Mouse (Mus musculus) heart, embryonic 14.5 days (tissue): ENCODE data around the gene Msx2. TPM values are rescaled to one million over a fixed set of nuclear protein-coding genes. Genes with fewer than 3 reads are reported as not detected.

Experiments used
- ATAC-seq: fragments of 200-750 bp; cut with Nextera tagmentation; 2 replicates; pipeline ENCODE4 v1.8.0; 2017; ENCODE audit warnings: low read depth, moderate TSS enrichment; ENCODE audit not compliant: insufficient number of reproducible peaks, insufficient read depth, low FRiP score
- H3K27ac ChIP-seq, 2 experiments: fragments of 200-500 bp in 1 of 2; fragments of 300-500 bp in 1 of 2; sonication (generic) in 1 of 2; replicated peaks in 1 of 2; 2 replicates each; pipeline ENCODE4 v1.5.1; 2012 to 2014; ENCODE audit warnings: low read depth in 2 of 2, low read length in 2 of 2, control low read depth in 1 of 2, mild to moderate bottlenecking in 1 of 2, mixed read lengths in 1 of 2; ENCODE audit not compliant: control insufficient read depth in 1 of 2, insufficient read depth in 1 of 2
- H3K27me3 ChIP-seq: fragments of 300-500 bp; sonication (generic); 2 replicates; pipeline ENCODE4 v1.6.1; 2014; ENCODE audit warnings: mild to moderate bottlenecking, low read length, control low read depth; ENCODE audit not compliant: control insufficient read depth, insufficient read depth
- H3K36me3 ChIP-seq: fragments of 300-500 bp; sonication (generic); 2 replicates; pipeline ENCODE4 v1.6.1; 2014; ENCODE audit warnings: mild to moderate bottlenecking, control low read depth, low read length, mixed read lengths; ENCODE audit not compliant: control insufficient read depth, insufficient read depth
- H3K4me1 ChIP-seq, 2 experiments: fragments of 200-500 bp in 1 of 2; fragments of 300-500 bp in 1 of 2; sonication (generic) in 1 of 2; 2 replicates each; pipeline ENCODE4 v1.6.1; 2012 to 2014; ENCODE audit warnings: low read length in 2 of 2, control low read depth in 1 of 2, mixed read lengths in 1 of 2; ENCODE audit not compliant: control insufficient read depth in 2 of 2, insufficient read depth in 2 of 2
- H3K4me2 ChIP-seq: fragments of 300-500 bp; sonication (generic); 2 replicates; pipeline ENCODE4 v1.6.1; 2014; ENCODE audit warnings: mild to moderate bottlenecking, low read length
- H3K4me3 ChIP-seq, 2 experiments: fragments of 200-500 bp in 1 of 2; fragments of 300-500 bp in 1 of 2; sonication (generic) in 1 of 2; 2 replicates each; pipeline ENCODE4 v1.5.1; 2012 to 2014; ENCODE audit warnings: low read length in 2 of 2, mild to moderate bottlenecking in 2 of 2, control low read depth in 1 of 2, low read depth in 1 of 2, moderate library complexity in 1 of 2; ENCODE audit not compliant: control insufficient read depth in 1 of 2, insufficient read depth in 1 of 2
- H3K9ac ChIP-seq: fragments of 300-500 bp; sonication (generic); 2 replicates; pipeline ENCODE4 v1.6.1; 2014; ENCODE audit warnings: mild to moderate bottlenecking, low read length
- H3K9me3 ChIP-seq: fragments of 300-500 bp; sonication (generic); 2 replicates; pipeline ENCODE4 v1.6.1; 2016; ENCODE audit warnings: low read length, control low read depth; ENCODE audit not compliant: control insufficient read depth
- WGBS: fragments of 180-500 bp; shearing (Covaris S2); extraction: QIAGEN DNeasy Blood & Tissue Kit; methylation state at CpG from one replicate; pipeline ENCODE4 v1.1.7; 2014; 5-methylcytosine and 5-hydroxymethylcytosine counted together
- polyA plus RNA-seq: library from polyadenylated mRNA; unstranded; fragments of >200 nt; fragmentation: Nextera tagmentation; extraction: Ambion mirVana; gene quantifications from 2 replicates; pipeline ENCODE4 v1.2.1, GENCODE M21; 2014

The Msx2 gene
- polyA plus RNA-seq, 1 experiment from 2014 or later: 2.8 TPM

DNA sequence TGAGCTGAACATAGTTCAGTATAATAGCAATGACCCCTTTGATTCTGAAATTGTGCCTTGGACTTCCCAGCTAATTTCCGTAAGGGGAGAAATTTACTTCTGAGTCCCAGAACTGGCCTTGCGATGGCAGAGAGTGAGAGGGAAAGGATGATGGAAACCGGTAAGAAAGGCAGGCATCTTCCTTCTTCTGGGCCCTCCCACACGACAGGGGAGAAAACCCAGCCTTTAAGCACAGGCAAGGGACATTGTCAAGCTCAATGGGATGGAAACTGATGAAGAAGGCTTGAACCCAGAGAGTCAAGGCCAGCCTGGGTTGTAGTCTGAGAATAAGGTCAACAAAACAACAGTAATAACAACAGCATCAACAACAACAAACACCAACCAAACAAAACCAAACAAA lies 14.1 kb downstream of the Msx2 start:
- Histone ChIP-seq H3K4me3 (no peak overlapping the region), H3K9me3 (no peaks in the 10 kb centered on the region), H3K36me3 (no peaks in the 10 kb centered on the region), H3K9ac (no peak overlapping the region), H3K27ac (no peak overlapping the region), H3K27me3 (peaks cover 52% of the 10 kb centered on the region), H3K4me2 (no peak overlapping the region), H3K4me1 (peaks cover 5 to 17% of the 10 kb centered on the region in 2 experiments; a peak in 3 of 4 replicates)
- ATAC-seq: no peak
- WGBS: 67% methylated on average over 4 of the region's 4 CpGs

DNA sequence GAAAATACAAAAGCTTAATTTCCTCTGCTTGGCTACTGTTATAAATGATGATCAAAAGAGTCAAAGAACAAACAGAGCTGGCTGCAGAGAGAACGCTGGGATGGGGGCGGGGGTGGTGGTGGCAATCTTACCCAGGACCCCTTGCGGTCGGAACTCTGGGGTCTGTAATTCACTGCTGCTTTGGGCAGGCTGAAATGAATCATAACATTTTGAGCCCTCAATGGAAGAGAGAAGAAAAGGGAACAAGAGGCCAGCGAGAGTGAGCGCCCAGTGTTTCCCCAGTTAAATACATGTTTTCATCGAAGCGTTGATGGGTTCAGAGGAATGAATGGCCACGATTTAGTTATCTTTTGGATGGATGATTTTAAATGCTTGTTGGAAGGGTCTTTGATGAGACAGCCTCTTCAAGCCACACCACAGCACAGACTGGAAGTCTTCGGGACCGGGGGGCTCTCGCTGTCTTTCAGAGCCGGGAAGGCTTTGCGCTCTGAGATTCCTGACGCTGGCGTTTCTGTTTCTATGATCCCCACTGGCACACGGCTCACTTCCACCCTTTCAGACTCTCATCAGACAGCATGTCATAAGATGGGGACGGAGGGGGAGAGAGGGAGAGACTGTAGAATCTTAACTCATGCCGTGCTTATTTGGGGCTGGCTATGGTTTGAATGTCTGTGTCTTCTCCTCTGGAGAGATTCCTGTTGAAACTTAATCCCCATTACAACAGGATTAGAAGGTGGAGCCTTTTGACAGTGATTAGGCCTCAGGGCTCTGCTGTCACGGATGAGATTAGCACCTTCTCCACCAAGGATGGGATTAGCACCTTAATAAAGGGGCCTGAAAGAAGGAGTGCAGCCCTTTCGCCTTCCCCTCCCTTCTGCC lies 17.8 kb downstream of the Msx2 start:
- Histone ChIP-seq H3K9ac (peak overlapping the region; percentile 60), H3K27me3 (peaks cover 27% of the 10 kb centered on the region), H3K4me2 (peak overlapping the region; percentile 77), H3K36me3 (no peaks in the 10 kb centered on the region), H3K4me1 (peaks cover 2 to 5% of the 10 kb centered on the region in 2 experiments; a peak in 2 of 4 replicates), H3K9me3 (no peaks in the 10 kb centered on the region), H3K27ac (peak overlapping the region in 1 of 2 experiments; percentile 16; a peak in 1 of 4 replicates), H3K4me3 (peak overlapping the region; percentile 39 to 40)
- no peak for ATAC-seq
- WGBS: 5% methylated on average over 21 of the region's 21 CpGs

DNA sequence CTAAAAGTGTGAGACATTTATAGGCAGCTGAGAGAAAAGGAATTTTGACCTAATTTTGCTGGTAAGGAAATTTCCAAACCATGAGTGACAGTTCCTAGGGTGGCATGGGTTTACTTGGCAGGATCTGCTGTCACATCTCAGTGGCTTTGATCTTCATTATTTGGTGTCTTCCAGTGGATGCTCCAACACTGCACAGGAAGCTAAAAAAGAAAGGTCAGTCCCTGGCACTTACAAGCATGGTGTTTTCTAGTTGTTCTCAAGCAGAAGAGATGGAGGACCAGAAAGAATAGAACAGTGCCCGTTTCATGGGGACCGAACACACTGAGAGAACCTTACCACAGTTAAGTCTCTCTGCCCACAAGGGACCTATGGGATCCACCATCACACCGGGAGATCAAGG lies 18.9 kb downstream of the Msx2 start:
- H3K27ac ChIP-seq: no peak overlapping the region
- H3K4me3 ChIP-seq: no peak overlapping the region
- H3K27me3 ChIP-seq: peaks cover 24% of the 10 kb centered on the region
- H3K9me3 ChIP-seq: no peaks in the 10 kb centered on the region
- no peak overlapping the region for H3K9ac ChIP-seq
- WGBS: 82% methylated on average over 3 of the region's 3 CpGs
- no peaks in the 10 kb centered on the region for H3K36me3 ChIP-seq
- no peak for ATAC-seq
- H3K4me1 ChIP-seq: peaks cover 2 to 5% of the 10 kb centered on the region in 2 experiments; a peak in 2 of 4 replicates
- no peak overlapping the region for H3K4me2 ChIP-seq

DNA sequence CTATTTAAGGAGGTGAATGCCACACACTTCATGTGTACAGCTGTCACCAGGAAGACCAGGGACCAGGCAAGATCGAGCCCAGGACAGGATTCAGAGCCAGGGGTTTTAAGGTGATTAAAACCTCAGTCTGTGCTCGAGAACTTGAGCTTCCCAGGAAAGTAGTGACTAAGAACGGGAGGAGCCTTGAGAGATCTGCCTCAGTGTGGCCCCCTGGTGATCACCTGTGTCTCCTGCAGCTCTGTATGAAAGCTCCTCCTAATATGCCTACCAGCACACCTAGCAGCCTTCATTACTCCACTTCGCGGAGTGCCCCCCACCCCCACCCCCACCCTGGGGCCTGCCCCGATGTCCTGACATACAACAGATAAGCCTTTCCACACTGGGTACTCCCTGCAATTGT lies 25.3 kb downstream of the Msx2 start:
- Histone ChIP-seq H3K4me3 (no peak overlapping the region), H3K27ac (no peak overlapping the region), H3K4me1 (peaks cover 2 to 3% of the 10 kb centered on the region in 2 experiments; a peak in 3 of 4 replicates), H3K9ac (no peak overlapping the region), H3K4me2 (no peak overlapping the region), H3K36me3 (no peaks in the 10 kb centered on the region), H3K9me3 (no peaks in the 10 kb centered on the region), H3K27me3 (peaks cover 3% of the 10 kb centered on the region; the same call in 1 of the 2 replicates)
- no peak for ATAC-seq
- 8% methylated on average over 6 of the region's 6 CpGs for WGBS

DNA sequence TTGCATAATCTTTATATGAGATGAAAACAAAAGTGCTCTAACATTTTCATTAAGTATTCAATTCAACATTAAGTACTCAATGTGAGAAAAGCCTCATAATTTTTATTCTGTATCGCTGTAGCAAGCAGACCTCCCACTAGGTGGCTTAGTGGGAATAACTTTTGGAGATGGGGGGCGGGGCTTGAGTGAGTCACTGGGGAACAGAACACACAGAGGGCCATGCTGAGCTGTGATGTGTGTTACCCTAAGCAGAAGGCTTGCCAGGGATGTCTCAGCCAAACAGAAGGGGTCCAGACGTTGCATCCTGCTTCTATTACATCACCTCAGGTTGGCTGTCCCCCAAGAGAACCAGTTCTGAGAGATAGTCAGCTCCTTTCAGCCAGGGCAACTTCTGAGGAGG lies 29.3 kb downstream of the Msx2 start:
- Histone ChIP-seq H3K9ac (no peak overlapping the region), H3K9me3 (no peaks in the 10 kb centered on the region), H3K4me1 (peaks cover 8 to 10% of the 10 kb centered on the region in 2 experiments; a peak in 3 of 4 replicates), H3K4me2 (no peak overlapping the region), H3K4me3 (no peak overlapping the region), H3K27ac (no peak overlapping the region), H3K36me3 (no peaks in the 10 kb centered on the region), H3K27me3 (no peaks in the 10 kb centered on the region)
- no peak for ATAC-seq
- 25% methylated on average over 3 of the region's 3 CpGs for WGBS

DNA sequence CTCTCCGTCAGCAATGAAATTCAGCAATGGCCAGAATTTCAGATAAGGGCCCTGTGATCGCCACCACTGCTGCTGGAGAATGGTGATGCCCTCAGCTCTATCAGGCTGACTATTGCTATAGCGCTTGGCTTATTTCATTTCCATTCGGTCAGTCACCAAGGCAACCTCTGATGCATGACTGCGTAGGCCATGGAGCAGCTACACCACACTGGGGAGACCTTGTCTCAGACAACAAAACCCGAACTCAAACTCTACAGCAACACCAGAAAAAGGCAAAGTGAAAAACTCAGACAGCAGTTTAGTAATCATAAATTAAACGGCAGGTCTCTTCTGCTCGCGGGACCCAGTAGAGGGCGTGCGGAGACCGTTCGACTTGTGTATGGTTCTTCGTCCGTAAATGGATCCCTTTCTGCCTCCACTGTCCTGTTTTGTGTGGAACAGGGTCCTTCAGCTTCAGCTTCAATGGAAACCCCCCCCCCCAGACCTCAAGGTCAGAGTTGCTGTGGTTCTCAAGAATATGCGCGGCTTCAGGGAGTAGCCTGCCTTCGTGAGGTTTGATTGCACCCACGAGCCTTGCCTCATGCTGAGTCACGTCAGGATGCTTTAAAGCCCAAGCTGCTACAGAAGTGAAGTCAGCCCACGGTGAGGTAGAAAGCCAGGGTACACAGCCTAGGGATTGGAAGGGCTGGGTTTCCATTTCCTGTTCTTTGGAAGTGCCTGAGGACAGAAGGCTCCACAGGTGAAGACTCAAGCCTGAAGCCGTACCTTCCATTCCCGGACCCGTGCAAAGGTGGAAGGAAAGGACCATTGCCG lies 30.5 kb downstream of the Msx2 start:
- H3K4me2 ChIP-seq: peak overlapping the region; percentile 61
- H3K27ac ChIP-seq: no peak overlapping the region
- WGBS: 30% methylated on average over 25 of the region's 25 CpGs
- H3K4me3 ChIP-seq: peak overlapping the region; percentile 23 to 28; a peak in 3 of 4 replicates
- H3K9me3 ChIP-seq: no peaks in the 10 kb centered on the region
- 0 out of 2 replicates have a peak overlapping the region, but pooled peaks have one; percentile 34 for H3K9ac ChIP-seq
- no peaks in the 10 kb centered on the region for H3K27me3 ChIP-seq
- no peaks in the 10 kb centered on the region for H3K36me3 ChIP-seq
- H3K4me1 ChIP-seq: peaks cover 6 to 10% of the 10 kb centered on the region in 2 experiments; a peak in 3 of 4 replicates
- ATAC-seq: no peak

DNA sequence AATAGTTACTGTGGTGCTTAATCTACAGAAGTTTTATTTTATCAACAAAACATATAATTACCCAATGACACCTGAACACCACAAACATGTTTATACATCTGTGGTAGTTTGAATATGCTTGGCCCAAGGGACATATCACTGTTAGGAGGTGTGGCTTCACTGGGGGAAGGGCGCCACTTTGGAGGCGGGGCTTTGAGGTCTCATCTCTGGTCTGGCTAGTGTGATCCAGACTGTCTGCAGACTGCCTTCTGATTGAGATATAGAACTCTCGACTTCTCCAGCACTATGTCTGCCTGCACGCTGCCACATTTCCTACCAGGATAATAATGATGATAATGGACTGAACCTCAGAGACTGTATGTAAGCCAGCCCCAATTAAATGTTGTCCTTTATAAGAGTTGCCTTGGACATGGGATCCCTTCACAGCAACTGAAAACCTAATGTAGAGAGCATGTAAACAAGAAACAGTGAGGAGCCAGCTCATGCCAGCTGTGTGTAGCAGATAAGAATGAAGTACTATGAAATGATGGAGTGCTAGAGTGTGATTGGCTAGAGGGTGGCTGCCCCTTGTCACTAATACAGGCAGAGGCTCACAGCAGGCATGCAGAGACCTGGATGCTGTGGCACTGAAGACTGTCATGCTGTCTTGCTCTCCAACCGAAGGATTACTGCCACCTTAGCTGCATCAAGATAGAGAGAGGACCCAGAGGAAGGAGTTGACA lies 31.4 kb downstream of the Msx2 start:
- WGBS: 40% methylated on average over 5 of the region's 5 CpGs
- Histone ChIP-seq H3K9me3 (no peaks in the 10 kb centered on the region), H3K4me3 (no peak overlapping the region), H3K36me3 (no peaks in the 10 kb centered on the region), H3K4me1 (peaks cover 6 to 10% of the 10 kb centered on the region in 2 experiments; a peak in 3 of 4 replicates), H3K9ac (no peak overlapping the region), H3K27me3 (no peaks in the 10 kb centered on the region), H3K4me2 (no peak overlapping the region), H3K27ac (no peak overlapping the region)
- ATAC-seq: no peak
